Mouse (Mus musculus) hindbrain, embryonic 15.5 days (tissue): ENCODE measurements around the gene Pld6. TPM values are rescaled to one million over a fixed set of nuclear protein-coding genes. Genes with fewer than 3 reads are reported as not detected.

Source experiments
- ATAC-seq: fragments of 200-750 bp; cut with Nextera tagmentation; 2 replicates; pipeline ENCODE4 v1.8.0; 2017; ENCODE audit warnings: low read depth, moderate number of reproducible peaks, moderate TSS enrichment; ENCODE audit not compliant: low FRiP score
- H3K27ac ChIP-seq: fragments of 300-500 bp; sonication (generic); replicated peaks from 2 replicates; pipeline ENCODE4 v1.5.1; 2015; ENCODE audit warnings: mild to moderate bottlenecking, inconsistent platforms
- H3K27me3 ChIP-seq: fragments of 300-500 bp; sonication (generic); 2 replicates; pipeline ENCODE4 v1.6.1; 2015; ENCODE audit warnings: control low read depth, inconsistent platforms
- H3K36me3 ChIP-seq: fragments of 300-500 bp; sonication (generic); 2 replicates; pipeline ENCODE4 v1.6.1; 2015; ENCODE audit warnings: control low read depth, inconsistent platforms
- H3K4me1 ChIP-seq: fragments of 300-500 bp; sonication (generic); replicated peaks from 2 replicates; pipeline ENCODE4 v1.6.1; 2015; ENCODE audit warnings: control low read depth, inconsistent platforms
- H3K4me2 ChIP-seq: fragments of 300-500 bp; sonication (generic); 2 replicates; pipeline ENCODE4 v1.6.1; 2015; ENCODE audit warnings: moderate library complexity, mild to moderate bottlenecking, inconsistent platforms
- H3K4me3 ChIP-seq: fragments of 300-500 bp; sonication (generic); 2 replicates; pipeline ENCODE4 v1.5.1; 2015; ENCODE audit warnings: mild to moderate bottlenecking, inconsistent platforms
- H3K9ac ChIP-seq: fragments of 300-500 bp; sonication (generic); 2 replicates; pipeline ENCODE4 v1.6.1; 2015; ENCODE audit warnings: inconsistent platforms
- H3K9me3 ChIP-seq: fragments of 300-500 bp; sonication (generic); 2 replicates; pipeline ENCODE4 v1.6.1; 2016; ENCODE audit warnings: control low read depth, inconsistent platforms
- whole genome bisulfite sequencing: fragments of 180-500 bp; shearing (Covaris S2); methylation state at CpG from one replicate; pipeline ENCODE4 v1.1.7; 2015; 5-methylcytosine and 5-hydroxymethylcytosine counted together
- polyA plus RNA-seq: library from polyadenylated mRNA; unstranded; fragments of >200 nt; fragmentation: Nextera tagmentation; extraction: Ambion mirVana; gene quantifications from 2 replicates; pipeline ENCODE4 v1.2.1, GENCODE M21; 2015

Pld6 gene
- polyA plus RNA-seq, 1 experiment from 2014 or later = 15.1 TPM

- ATAC-seq = no peak
- no peaks in the 10 kb centered on the region for H3K9me3 ChIP-seq
- no peak overlapping the region for H3K27ac ChIP-seq
- H3K27me3 ChIP-seq = no peaks in the 10 kb centered on the region
- WGBS = 88% methylated on average over 4 of the region's 4 CpGs
- H3K36me3 ChIP-seq = peaks cover 26% of the 10 kb centered on the region
- no peaks in the 10 kb centered on the region for H3K4me1 ChIP-seq
- H3K4me2 ChIP-seq = no peak overlapping the region
- H3K9ac ChIP-seq = no peak overlapping the region
- no peak overlapping the region for H3K4me3 ChIP-seq
These were observed 7.2 kb downstream of the Pld6 start for GRCm38 (mm10) chr11:59780241-59780640.

- no peak for ATAC-seq
- Histone ChIP-seq H3K36me3 (peaks cover 30% of the 10 kb centered on the region), H3K4me2 (no peak overlapping the region), H3K9me3 (no peaks in the 10 kb centered on the region), H3K27ac (no peak overlapping the region), H3K4me3 (no peak overlapping the region), H3K4me1 (no peaks in the 10 kb centered on the region), H3K9ac (no peak overlapping the region), H3K27me3 (no peaks in the 10 kb centered on the region)
- WGBS = 84% methylated on average over 4 of the region's 4 CpGs
These were observed 8.0 kb downstream of the Pld6 start for GRCm38 (mm10) chr11:59779406-59779805.

- no peaks in the 10 kb centered on the region for H3K4me1 ChIP-seq
- peaks cover 35% of the 10 kb centered on the region for H3K36me3 ChIP-seq
- H3K4me2 ChIP-seq = no peak overlapping the region
- no peak overlapping the region for H3K9ac ChIP-seq
- no peak overlapping the region for H3K27ac ChIP-seq
- no peak for ATAC-seq
- H3K9me3 ChIP-seq = no peaks in the 10 kb centered on the region
- no peak overlapping the region for H3K4me3 ChIP-seq
- no peaks in the 10 kb centered on the region for H3K27me3 ChIP-seq
- 94% methylated on average over 1 of the region's 1 CpGs for WGBS
These were observed 8.6 kb downstream of the Pld6 start for GRCm38 (mm10) chr11:59778874-59779223.

- no peak overlapping the region for H3K4me2 ChIP-seq
- no peak overlapping the region for H3K27ac ChIP-seq
- no peak overlapping the region for H3K4me3 ChIP-seq
- no peak overlapping the region for H3K9ac ChIP-seq
- no peak for ATAC-seq
- H3K4me1 ChIP-seq = no peaks in the 10 kb centered on the region
- peaks cover 40% of the 10 kb centered on the region for H3K36me3 ChIP-seq
- no peaks in the 10 kb centered on the region for H3K9me3 ChIP-seq
- WGBS = 52% methylated on average over 9 of the region's 9 CpGs
- no peaks in the 10 kb centered on the region for H3K27me3 ChIP-seq
These were observed 9.1 kb downstream of the Pld6 start for GRCm38 (mm10) chr11:59778181-59778873.

- Histone ChIP-seq H3K4me1 (no peaks in the 10 kb centered on the region), H3K4me3 (no peak overlapping the region), H3K27me3 (no peaks in the 10 kb centered on the region), H3K9ac (no peak overlapping the region), H3K36me3 (peaks cover 48% of the 10 kb centered on the region), H3K27ac (no peak overlapping the region), H3K9me3 (no peaks in the 10 kb centered on the region), H3K4me2 (no peak overlapping the region)
- no peak for ATAC-seq
- WGBS = 91% methylated on average over 5 of the region's 5 CpGs
These were observed 10.2 kb downstream of the Pld6 start for GRCm38 (mm10) chr11:59777259-59777658.

- 88% methylated on average over 13 of the region's 13 CpGs for WGBS
- Histone ChIP-seq H3K4me2 (no peak overlapping the region), H3K4me3 (no peak overlapping the region), H3K27me3 (no peaks in the 10 kb centered on the region), H3K27ac (no peak overlapping the region), H3K9me3 (no peaks in the 10 kb centered on the region), H3K36me3 (peaks cover 65% of the 10 kb centered on the region), H3K4me1 (no peaks in the 10 kb centered on the region), H3K9ac (no peak overlapping the region)
- no peak for ATAC-seq
These were observed 11.9 kb downstream of the Pld6 start for GRCm38 (mm10) chr11:59775435-59776148.

- 96% methylated on average over 4 of the region's 4 CpGs for WGBS
- no peak overlapping the region for H3K9ac ChIP-seq
- H3K4me2 ChIP-seq = no peak overlapping the region
- no peak overlapping the region for H3K27ac ChIP-seq
- no peak overlapping the region for H3K4me3 ChIP-seq
- no peak for ATAC-seq
- no peaks in the 10 kb centered on the region for H3K27me3 ChIP-seq
- H3K36me3 ChIP-seq = peaks cover 73% of the 10 kb centered on the region
- no peaks in the 10 kb centered on the region for H3K9me3 ChIP-seq
- H3K4me1 ChIP-seq = no peaks in the 10 kb centered on the region
These were observed 12.9 kb downstream of the Pld6 start for GRCm38 (mm10) chr11:59774522-59774921.

- H3K9ac ChIP-seq = no peak overlapping the region
- H3K4me3 ChIP-seq = no peak overlapping the region
- 93% methylated on average over 4 of the region's 4 CpGs for WGBS
- H3K27ac ChIP-seq = no peak overlapping the region
- H3K36me3 ChIP-seq = peaks cover 86% of the 10 kb centered on the region
- ATAC-seq = no peak
- H3K9me3 ChIP-seq = no peaks in the 10 kb centered on the region
- H3K27me3 ChIP-seq = no peaks in the 10 kb centered on the region
- H3K4me2 ChIP-seq = no peak overlapping the region
- no peaks in the 10 kb centered on the region for H3K4me1 ChIP-seq
These were observed 14.5 kb downstream of the Pld6 start for GRCm38 (mm10) chr11:59772902-59773301.

- H3K4me1 ChIP-seq = no peaks in the 10 kb centered on the region
- no peaks in the 10 kb centered on the region for H3K27me3 ChIP-seq
- 82% methylated on average over 2 of the region's 2 CpGs for WGBS
- no peak overlapping the region for H3K9ac ChIP-seq
- H3K9me3 ChIP-seq = no peaks in the 10 kb centered on the region
- peaks cover 89% of the 10 kb centered on the region for H3K36me3 ChIP-seq
- H3K4me3 ChIP-seq = no peak overlapping the region
- no peak for ATAC-seq
- no peak overlapping the region for H3K27ac ChIP-seq
- no peak overlapping the region for H3K4me2 ChIP-seq
These were observed 15.2 kb downstream of the Pld6 start for GRCm38 (mm10) chr11:59772291-59772690.

GRCm38 (mm10) chr11:59770753-59771152 lies 16.7 kb downstream of the Pld6 start:
- WGBS = 76% methylated on average over 7 of the region's 7 CpGs
- H3K9me3 ChIP-seq = no peaks in the 10 kb centered on the region
- ATAC-seq = 0 out of 2 replicates have a peak, but pooled peaks have one; percentile 48
- H3K27me3 ChIP-seq = no peaks in the 10 kb centered on the region
- H3K9ac ChIP-seq = no peak overlapping the region
- no peak overlapping the region for H3K27ac ChIP-seq
- peaks cover 88% of the 10 kb centered on the region for H3K36me3 ChIP-seq
- H3K4me2 ChIP-seq = no peak overlapping the region
- H3K4me1 ChIP-seq = no peaks in the 10 kb centered on the region
- no peak overlapping the region for H3K4me3 ChIP-seq

GRCm38 (mm10) chr11:59769738-59770137 lies 17.7 kb downstream of the Pld6 start:
- no peaks in the 10 kb centered on the region for H3K4me1 ChIP-seq
- H3K4me3 ChIP-seq = no peak overlapping the region
- no peak overlapping the region for H3K9ac ChIP-seq
- no peak for ATAC-seq
- WGBS = 80% methylated on average over 6 of the region's 6 CpGs
- no peak overlapping the region for H3K4me2 ChIP-seq
- H3K27ac ChIP-seq = no peak overlapping the region
- H3K27me3 ChIP-seq = no peaks in the 10 kb centered on the region
- peaks cover 93% of the 10 kb centered on the region for H3K36me3 ChIP-seq
- no peaks in the 10 kb centered on the region for H3K9me3 ChIP-seq

GRCm38 (mm10) chr11:59769307-59769706 lies 18.1 kb downstream of the Pld6 start:
- H3K4me3 ChIP-seq = no peak overlapping the region
- H3K4me2 ChIP-seq = no peak overlapping the region
- no peak overlapping the region for H3K9ac ChIP-seq
- H3K27ac ChIP-seq = no peak overlapping the region
- H3K9me3 ChIP-seq = no peaks in the 10 kb centered on the region
- H3K36me3 ChIP-seq = peaks cover 93% of the 10 kb centered on the region
- H3K4me1 ChIP-seq = no peaks in the 10 kb centered on the region
- 85% methylated on average over 2 of the region's 2 CpGs for WGBS
- no peak for ATAC-seq
- H3K27me3 ChIP-seq = no peaks in the 10 kb centered on the region
